In genomic region chr12:113141531-113141973, GRCm38 (mm10) we compare ENCODE assay signal across 8 mouse cellular contexts. TPM values are rescaled to one million over a fixed set of nuclear protein-coding genes. Genes with fewer than 3 reads are reported as not detected.
DNase-seq lines count a peak whose midpoint lies in the region; ATAC-seq and TF ChIP-seq lines count a peak whose summit lies in the region.

No protein-coding gene starts in this region.

- no peak for TF ChIP-seq EP300 in ES-Bruce4 (IDR thresholded peaks at IDR 0.05; ENCODE audit: insufficient read depth, low read depth, low read length)

- H3K27ac ChIP-seq in ES-Bruce4 (ENCODE audit: insufficient read depth, low read length) = no peak overlapping the region
- peak overlapping the region; percentile 90 for H3K27ac ChIP-seq in gastrocnemius, adult 2 months
- peak overlapping the region; percentile 84 for H3K27ac ChIP-seq in hindbrain, embryonic 14.5 days
- H3K27ac ChIP-seq in liver, embryonic 12.5 days = peak overlapping the region; percentile 64
- H3K27ac ChIP-seq in neural tube, embryonic 13.5 days (replicated peaks) = peak overlapping the region; percentile 87

- H3K4me3 ChIP-seq in ES-Bruce4 (ENCODE audit: low read depth, low read length) = peak overlapping the region; percentile 84
- peak overlapping the region; percentile 93 for H3K4me3 ChIP-seq in gastrocnemius, adult 2 months
- H3K4me3 ChIP-seq in hindbrain, embryonic 14.5 days (replicated peaks; ENCODE audit: low read length) = peak overlapping the region; percentile 66
- peak overlapping the region; percentile 60 for H3K4me3 ChIP-seq in liver, embryonic 12.5 days
- H3K4me3 ChIP-seq in neural tube, embryonic 13.5 days = peak overlapping the region; percentile 69

- peak overlapping the region; percentile 76 for H3K9ac ChIP-seq in ES-Bruce4 (ENCODE audit: low read depth, poor library complexity, severe bottlenecking)
- peak overlapping the region; percentile 69 for H3K9ac ChIP-seq in hindbrain, embryonic 14.5 days
- H3K9ac ChIP-seq in liver, embryonic 12.5 days = peak overlapping the region; percentile 69
- H3K9ac ChIP-seq in neural tube, embryonic 13.5 days = peak overlapping the region; percentile 79

- peak; percentile 44 for DNase-seq in 3134 (ENCODE audit: extremely low read depth, insufficient read length, low spot score)
- peak; percentile 79 for DNase-seq in gastrocnemius, adult 2 months
- no peak for DNase-seq in hindbrain, embryonic 14.5 days (ENCODE audit: low spot score)
- no peak for DNase-seq in yolk sac, embryonic 10.5 days (ENCODE audit: low spot score)

- peak overlapping the region; percentile 65 for H3K4me2 ChIP-seq in hindbrain, embryonic 14.5 days (replicated peaks)
- peak overlapping the region; percentile 92 for H3K4me2 ChIP-seq in liver, embryonic 12.5 days
- peak overlapping the region; percentile 88 for H3K4me2 ChIP-seq in neural tube, embryonic 13.5 days

- intact Hi-C loops in gastrocnemius, adult 2 months (cut with DNase I) = no loop called here

- no peaks in the 10 kb centered on the region for H3K27me3 ChIP-seq in ES-Bruce4 (ENCODE audit: control insufficient read depth, insufficient read depth, low read length, poor library complexity, severe bottlenecking)
- no peaks in the 10 kb centered on the region for H3K27me3 ChIP-seq in hindbrain, embryonic 14.5 days (ENCODE audit: control insufficient read depth, insufficient read depth, low read length)
- H3K27me3 ChIP-seq in liver, embryonic 12.5 days (replicated peaks) = peaks cover 50% of the 10 kb centered on the region
- no peaks in the 10 kb centered on the region for H3K27me3 ChIP-seq in neural tube, embryonic 13.5 days

- no peaks in the 10 kb centered on the region for H3K9me3 ChIP-seq in ES-Bruce4 (replicated peaks; ENCODE audit: control insufficient read depth, insufficient read depth, low read length, poor library complexity, severe bottlenecking)
- no peaks in the 10 kb centered on the region for H3K9me3 ChIP-seq in hindbrain, embryonic 14.5 days (ENCODE audit: control insufficient read depth, low read length)
- H3K9me3 ChIP-seq in liver, embryonic 12.5 days (replicated peaks) = no peaks in the 10 kb centered on the region
- no peaks in the 10 kb centered on the region for H3K9me3 ChIP-seq in neural tube, embryonic 13.5 days

- peaks cover 8% of the 10 kb centered on the region for H3K4me1 ChIP-seq in ES-Bruce4 (ENCODE audit: control insufficient read depth, insufficient read depth, low read length)
- H3K4me1 ChIP-seq in hindbrain, embryonic 14.5 days (replicated peaks; ENCODE audit: control insufficient read depth, insufficient read depth, low read length) = peaks cover 30% of the 10 kb centered on the region
- H3K4me1 ChIP-seq in liver, embryonic 12.5 days = peaks cover 65% of the 10 kb centered on the region
- peaks cover 56% of the 10 kb centered on the region for H3K4me1 ChIP-seq in neural tube, embryonic 13.5 days (replicated peaks)

- no peak for TF ChIP-seq CTCF in ES-Bruce4 (IDR thresholded peaks at IDR 0.05; ENCODE audit: low read depth, low read length)
- TF ChIP-seq CTCF in gastrocnemius, adult 2 months (IDR thresholded peaks at IDR 0.05) = no peak

- ATAC-seq in hindbrain, embryonic 14.5 days (ENCODE audit: low FRiP score) = no peak
- ATAC-seq in liver, embryonic 12.5 days = no peak
- no peak for ATAC-seq in neural tube, embryonic 13.5 days (ENCODE audit: low read depth)
- ATAC-seq in frontal cortex, adult (ENCODE audit: low TSS enrichment) = no peak

- WGBS in hindbrain, embryonic 14.5 days = 27% methylated on average over 8 of the region's 8 CpGs
- 30% methylated on average over 8 of the region's 8 CpGs for WGBS in liver, embryonic 12.5 days (ENCODE audit: insufficient replicate concordance)
- 28% methylated on average over 8 of the region's 8 CpGs for WGBS in neural tube, embryonic 13.5 days

- no peak for TF ChIP-seq POLR2A in ES-Bruce4 (IDR thresholded peaks at IDR 0.05; ENCODE audit: insufficient read depth, low read length)

- 0 out of 2 replicates have a peak, but pooled peaks cover 6% of the 10 kb centered on the region for H3K36me3 ChIP-seq in ES-Bruce4 (ENCODE audit: control insufficient read depth, insufficient read depth, low read length, poor library complexity, severe bottlenecking)
- H3K36me3 ChIP-seq in hindbrain, embryonic 14.5 days (replicated peaks; ENCODE audit: control insufficient read depth, insufficient read depth) = peaks cover 46% of the 10 kb centered on the region
- H3K36me3 ChIP-seq in liver, embryonic 12.5 days = peaks cover 24% of the 10 kb centered on the region
- peaks cover 47% of the 10 kb centered on the region for H3K36me3 ChIP-seq in neural tube, embryonic 13.5 days

RNA-seq across cellular contexts. Expression of gene Crip2, which starts 1.5 kb away (rescaled TPM):
- polyA plus RNA-seq in ES-Bruce4 (2011; ENCODE audit: insufficient read depth, insufficient read length, low read depth, missing spikeins) = 87.1 and 96.6 TPM in 2 replicates
- 10 to 100 TPM; 32.4 to 41.1 TPM for total RNA-seq in gastrocnemius, adult 2 months (2021)
- polyA plus RNA-seq in hindbrain, embryonic 14.5 days (2014; fragmentation: Nextera tagmentation; extraction: Ambion mirVana) = 280 and 288 TPM in 2 replicates
- polyA plus RNA-seq in liver, embryonic 12.5 days (2016; fragmentation: Nextera tagmentation; extraction: Ambion mirVana) = 52.1 and 53.5 TPM in 2 replicates
- polyA plus RNA-seq in neural tube, embryonic 13.5 days (2015; fragmentation: Nextera tagmentation; extraction: Ambion mirVana) = 301 and 350 TPM in 2 replicates

RNA-seq across cellular contexts. Expression of gene Crip1, which starts 4.6 kb away (rescaled TPM):
- 78.5 and 79.5 TPM in 2 replicates for polyA plus RNA-seq in ES-Bruce4 (2011; ENCODE audit: insufficient read depth, insufficient read length, low read depth, missing spikeins)
- total RNA-seq in gastrocnemius, adult 2 months (2021) = 100 to 1,000 TPM in 1 of 2 experiments, 10 to 100 TPM in 1; 71.2 to 113 TPM
- polyA plus RNA-seq in hindbrain, embryonic 14.5 days (2014; fragmentation: Nextera tagmentation; extraction: Ambion mirVana) = 30.5 and 34.4 TPM in 2 replicates
- polyA plus RNA-seq in liver, embryonic 12.5 days (2016; fragmentation: Nextera tagmentation; extraction: Ambion mirVana) = 96.9 and 99.8 TPM in 2 replicates
- 66.3 and 74.9 TPM in 2 replicates for polyA plus RNA-seq in neural tube, embryonic 13.5 days (2015; fragmentation: Nextera tagmentation; extraction: Ambion mirVana)

RNA-seq across cellular contexts. Expression of gene Tedc1, which starts 14.7 kb away (rescaled TPM):
- 24.5 and 38.2 TPM in 2 replicates for polyA plus RNA-seq in ES-Bruce4 (2011; ENCODE audit: insufficient read depth, insufficient read length, low read depth, missing spikeins)
- not detected for total RNA-seq in gastrocnemius, adult 2 months (2021)
- 10.2 and 14.4 TPM in 2 replicates for polyA plus RNA-seq in hindbrain, embryonic 14.5 days (2014; fragmentation: Nextera tagmentation; extraction: Ambion mirVana)
- 18.3 and 18.5 TPM in 2 replicates for polyA plus RNA-seq in liver, embryonic 12.5 days (2016; fragmentation: Nextera tagmentation; extraction: Ambion mirVana)
- 17.1 and 18.7 TPM in 2 replicates for polyA plus RNA-seq in neural tube, embryonic 13.5 days (2015; fragmentation: Nextera tagmentation; extraction: Ambion mirVana)

RNA-seq across cellular contexts. Expression of gene Mta1, which starts 43.5 kb away (rescaled TPM):
- polyA plus RNA-seq in ES-Bruce4 (2011; ENCODE audit: insufficient read depth, insufficient read length, low read depth, missing spikeins) = 100 and 108 TPM in 2 replicates
- 10 to 100 TPM; 36.2 to 41.5 TPM for total RNA-seq in gastrocnemius, adult 2 months (2021)
- polyA plus RNA-seq in hindbrain, embryonic 14.5 days (2014; fragmentation: Nextera tagmentation; extraction: Ambion mirVana) = 17.8 and 19.3 TPM in 2 replicates
- polyA plus RNA-seq in liver, embryonic 12.5 days (2016; fragmentation: Nextera tagmentation; extraction: Ambion mirVana) = 7.2 and 7.7 TPM in 2 replicates
- 14.8 and 15.1 TPM in 2 replicates for polyA plus RNA-seq in neural tube, embryonic 13.5 days (2015; fragmentation: Nextera tagmentation; extraction: Ambion mirVana)

RNA-seq across cellular contexts. Expression of gene Tmem121, which starts 44.2 kb away (rescaled TPM):
- 4.8 and 5.2 TPM in 2 replicates for polyA plus RNA-seq in ES-Bruce4 (2011; ENCODE audit: insufficient read depth, insufficient read length, low read depth, missing spikeins)
- total RNA-seq in gastrocnemius, adult 2 months (2021) = not detected
- 28.0 and 33.4 TPM in 2 replicates for polyA plus RNA-seq in hindbrain, embryonic 14.5 days (2014; fragmentation: Nextera tagmentation; extraction: Ambion mirVana)
- 1.0 and 1.2 TPM in 2 replicates for polyA plus RNA-seq in liver, embryonic 12.5 days (2016; fragmentation: Nextera tagmentation; extraction: Ambion mirVana)
- 33.5 and 33.9 TPM in 2 replicates for polyA plus RNA-seq in neural tube, embryonic 13.5 days (2015; fragmentation: Nextera tagmentation; extraction: Ambion mirVana)

Comparison
In these comparisons a context has a peak if more than half of its experiments do, and no peak if none do; other contexts are left out.
1. DNase-seq: peak in 3134 (single experiment) and gastrocnemius, adult 2 months (single experiment); none in hindbrain, embryonic 14.5 days (single experiment) and yolk sac, embryonic 10.5 days (single experiment).
2. Peak in every context shown above with its lines, with median percentiles within 50 percentile points of each other: H3K4me3 ChIP-seq, H3K9ac ChIP-seq and H3K4me2 ChIP-seq.